Mouse (Mus musculus) heart, postnatal 10 days (tissue): ENCODE data around the gene Ostm1. TPM values are rescaled to one million over a fixed set of nuclear protein-coding genes. Genes with fewer than 3 reads are reported as not detected.

Experiments used
- DNase-seq, 2 experiments: peaks; one replicate each; pipeline ENCODE4 v3.0.0; 2021
- intact Hi-C: fragments of 180-260 bp; cut with DNase I; formaldehyde crosslinking; loops from one replicate; pipeline ENCODE4 v1.15.1; 2025
- total RNA-seq, 2 experiments: library from RNA; stranded (reverse); gene quantifications; 2 replicates each; pipeline ENCODE4 v1.2.3; 2021

The Ostm1 gene
- 10 to 100 TPM; 19.6 to 20.1 TPM for total RNA-seq

GRCm38 (mm10) chr10:42583157-42583872 is at the start of gene Ostm1, which contains the start of gene Nr2e1:
Gene Ostm1 (plus strand): TSS chr10:42583822.
Gene Nr2e1 (minus strand): TSS chr10:42583632.
- DNase-seq: no peak
- intact Hi-C loops: loop anchor here (2.0 kb wide), 1 partner anchor 49 kb away; no protein-coding TSS in a partner anchor

DNA sequence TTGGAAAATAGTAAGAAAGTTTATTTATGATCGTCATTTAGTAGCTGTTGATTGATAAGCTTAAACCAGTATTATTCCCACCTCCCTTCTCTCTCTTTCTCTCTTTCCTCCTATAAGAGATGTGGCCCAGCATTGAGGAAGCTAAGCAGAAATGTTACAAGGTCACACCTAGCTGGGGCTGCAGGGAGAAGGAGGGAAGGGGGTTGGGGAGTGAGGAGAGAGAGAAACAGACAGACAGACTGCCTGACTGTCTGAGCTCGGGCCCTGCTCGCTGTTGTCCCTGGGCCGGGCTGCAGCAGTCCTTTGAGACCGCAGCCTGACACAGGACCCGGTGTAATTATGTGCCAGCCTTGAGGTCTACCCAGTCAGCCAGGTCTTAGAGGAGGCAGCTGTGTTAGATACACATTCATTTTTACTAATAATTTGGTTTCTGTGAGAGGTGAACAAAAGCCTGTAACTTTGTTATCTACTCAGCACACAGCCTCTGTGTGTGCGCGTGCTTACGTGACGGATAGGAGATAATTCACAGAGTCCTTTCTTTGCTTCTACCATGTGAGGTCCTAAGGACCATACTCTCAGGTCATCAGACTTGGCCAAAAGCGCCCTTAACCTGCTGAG is 49.7 kb upstream of the Ostm1 start:
- intact Hi-C loops: no loop called here
- DNase-seq: no peak

DNA sequence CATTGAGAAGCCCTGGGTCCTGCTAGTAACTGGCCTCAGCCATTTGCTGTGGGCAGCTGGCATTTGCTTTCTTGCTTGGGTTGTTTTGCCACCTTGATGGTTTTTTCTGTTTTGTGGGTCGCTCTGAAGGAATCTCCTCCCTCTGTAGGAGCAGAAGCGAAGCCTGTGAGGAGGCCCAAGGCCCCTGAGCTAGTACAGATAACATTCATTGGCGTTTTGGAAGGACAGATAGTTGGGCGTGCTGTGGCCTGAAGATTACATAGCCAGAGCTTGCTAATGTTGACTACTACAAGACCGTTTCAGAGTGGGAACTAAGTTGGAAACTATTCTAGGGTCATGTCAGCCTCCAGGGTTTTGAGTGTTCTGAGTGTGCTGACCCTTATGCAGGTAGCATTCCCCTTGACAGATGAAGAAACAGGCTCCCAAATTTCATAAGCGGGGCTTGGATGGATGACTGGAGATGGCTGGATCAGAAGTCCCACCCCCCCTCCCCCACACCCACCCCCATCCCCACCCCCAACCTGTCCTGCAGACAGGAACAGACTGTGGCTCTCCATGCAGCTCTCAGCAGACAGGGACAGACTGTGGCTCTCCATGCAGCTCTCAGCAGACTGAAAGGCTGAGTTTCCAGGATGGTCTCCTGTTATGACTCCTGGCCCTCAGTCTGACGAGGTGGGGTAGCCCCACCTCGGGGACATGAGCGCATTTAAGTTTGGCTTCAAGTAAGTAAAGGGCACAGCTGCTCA is 45.9 kb upstream of the Ostm1 start:
- intact Hi-C loops: no loop called here
- no peak for DNase-seq

DNA sequence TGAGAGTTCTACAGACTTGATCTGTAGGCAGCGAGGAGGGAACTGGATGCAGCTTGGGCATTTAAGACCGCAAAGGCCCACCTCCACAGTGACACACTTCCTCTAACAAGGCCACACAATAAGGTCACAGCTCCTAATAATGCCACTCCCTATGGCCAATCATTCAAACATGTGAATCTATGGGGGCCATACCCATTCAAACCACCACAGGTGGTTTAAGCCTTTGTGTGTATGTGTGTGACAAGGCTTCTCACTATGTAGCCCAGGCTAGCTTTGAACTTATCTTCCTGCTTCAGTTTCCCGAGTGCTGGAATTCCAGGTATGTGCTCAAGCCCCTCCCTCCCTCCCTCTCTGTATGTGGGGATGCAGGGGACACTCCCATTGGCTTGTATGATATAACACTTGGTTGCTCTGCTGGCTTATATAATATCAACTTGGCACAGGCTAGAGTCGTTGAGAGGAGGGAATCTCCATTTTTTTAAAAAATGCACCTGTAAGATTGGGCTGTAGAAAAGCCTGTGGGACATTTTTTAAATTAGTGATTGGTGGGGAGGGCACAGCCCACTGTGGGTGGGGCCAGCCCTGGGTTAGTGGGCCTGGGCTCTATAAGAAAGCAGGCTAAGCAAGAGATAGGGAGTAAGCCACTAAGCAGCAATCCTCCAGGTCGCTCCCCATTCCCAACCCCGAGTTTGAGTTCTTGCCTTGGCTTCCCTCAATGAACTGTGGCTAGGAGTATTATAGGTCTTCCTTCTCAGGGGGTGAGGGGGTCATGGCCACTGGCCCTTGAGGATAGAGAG is 37.7 kb upstream of the Ostm1 start:
- no peak for DNase-seq

GRCm38 (mm10) chr10:42546507-42546906 is 37.1 kb upstream of the Ostm1 start:
- no peak for DNase-seq
- intact Hi-C loops: no loop called here

More for the DNA sequence above, 37.7 kb upstream of the Ostm1 start:
- intact Hi-C loops: no loop called here

DNA sequence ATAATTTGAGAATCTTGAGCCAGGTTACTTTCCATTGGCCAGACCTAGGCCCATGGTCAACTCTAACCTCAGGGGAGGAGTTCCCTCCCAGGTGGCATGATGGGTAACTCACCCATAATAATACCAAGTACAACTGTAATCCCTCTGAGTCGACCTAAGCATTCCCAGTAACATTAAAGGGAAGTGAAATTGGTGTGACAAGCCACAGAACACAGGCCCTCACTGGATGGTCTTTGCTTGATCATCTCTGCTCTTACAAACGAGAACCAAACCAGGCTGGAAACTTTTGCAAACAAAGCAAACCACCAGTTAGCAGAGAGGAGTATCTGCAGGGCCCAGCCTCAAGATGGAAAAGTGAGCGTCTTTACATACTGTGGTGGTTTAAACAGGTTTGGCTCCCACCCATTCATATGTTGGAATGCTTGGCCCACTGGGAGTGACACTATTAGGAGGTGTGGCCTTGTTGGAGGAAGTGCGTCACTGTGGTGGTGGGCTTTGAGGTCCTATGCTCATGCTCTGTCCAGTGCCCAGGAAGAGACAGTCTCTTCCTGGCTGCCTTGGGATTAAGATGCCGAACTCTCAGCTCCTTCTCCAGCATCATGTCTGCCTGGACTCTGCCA is 23.9 kb upstream of the Ostm1 start:
- DNase-seq: no peak
- intact Hi-C loops: no loop called here

- peak; percentile 29 to 47 for DNase-seq
- intact Hi-C loops: no loop called here
Measured at GRCm38 (mm10) chr10:42562272-42562671, 21.4 kb upstream of the Ostm1 start.

DNA sequence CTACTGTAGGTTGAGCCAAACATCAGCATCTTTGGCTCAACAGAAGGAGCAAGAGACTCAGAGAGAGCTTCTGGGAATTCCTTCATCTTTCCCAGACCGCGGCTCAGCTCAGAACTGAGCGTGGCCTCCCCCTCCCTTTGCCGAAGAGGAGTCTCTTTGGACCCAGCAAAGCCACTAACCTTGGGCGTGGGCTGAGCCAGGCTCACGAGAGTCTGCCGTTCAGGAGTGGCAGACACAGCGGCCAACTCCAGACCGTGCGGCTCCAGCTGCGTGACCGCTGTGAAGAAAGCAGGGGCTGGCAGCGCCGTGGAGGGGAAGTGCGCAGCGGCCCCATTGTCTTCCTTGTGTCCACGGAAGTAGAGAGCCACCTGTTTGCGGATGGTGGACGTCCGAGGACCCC is 11.1 kb upstream of the Ostm1 start:
- intact Hi-C loops: no loop called here

GRCm38 (mm10) chr10:42572971-42573370 is 10.7 kb upstream of the Ostm1 start:
- no peak for DNase-seq
- intact Hi-C loops: no loop called here

More for the DNA sequence above, 11.1 kb upstream of the Ostm1 start:
- no peak for DNase-seq

GRCm38 (mm10) chr10:42574639-42575038 is 9.0 kb upstream of the Ostm1 start:
- intact Hi-C loops: no loop called here
- no peak for DNase-seq

DNA sequence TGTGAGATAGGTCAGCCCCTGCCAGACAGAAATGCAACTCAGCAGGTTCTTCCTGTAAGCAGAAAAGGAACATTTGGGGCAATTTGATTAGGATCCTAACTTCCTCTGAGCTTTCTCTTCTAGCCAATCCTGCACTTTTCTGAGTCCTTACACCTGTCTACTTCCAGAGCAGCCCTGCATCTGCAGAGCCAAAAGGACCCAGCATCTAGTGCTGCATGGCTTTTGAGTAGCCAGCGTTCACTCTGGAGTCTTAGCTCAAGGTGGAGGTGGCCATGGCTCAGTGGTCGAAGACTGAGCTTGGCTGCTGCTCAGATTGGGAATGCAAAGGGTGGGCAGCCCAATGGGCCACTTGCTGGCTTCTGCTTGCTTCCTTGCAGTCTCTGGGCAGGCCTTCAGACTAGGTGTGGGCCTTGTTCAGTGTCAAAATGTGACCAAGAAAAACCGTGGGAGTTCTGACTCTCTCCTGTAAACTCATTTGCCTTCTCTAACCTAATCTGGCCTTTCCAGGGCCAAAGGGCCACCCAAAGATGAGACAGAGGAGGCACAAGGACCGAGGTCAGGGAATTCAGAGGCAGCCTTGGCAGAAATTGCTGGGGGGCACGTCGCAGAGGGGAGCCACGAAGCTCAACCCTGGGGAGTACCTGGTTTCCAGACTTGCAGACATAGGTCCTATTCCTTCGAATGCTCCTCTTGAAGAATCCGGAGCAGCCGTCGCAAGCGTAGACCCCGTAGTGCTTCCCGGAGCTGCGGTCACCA is 5.9 kb upstream of the Ostm1 start:
- intact Hi-C loops: no loop called here
- DNase-seq: no peak

GRCm38 (mm10) chr10:42578281-42578675 is 5.3 kb upstream of the Ostm1 start:
- no peak for DNase-seq
- intact Hi-C loops: no loop called here

DNA sequence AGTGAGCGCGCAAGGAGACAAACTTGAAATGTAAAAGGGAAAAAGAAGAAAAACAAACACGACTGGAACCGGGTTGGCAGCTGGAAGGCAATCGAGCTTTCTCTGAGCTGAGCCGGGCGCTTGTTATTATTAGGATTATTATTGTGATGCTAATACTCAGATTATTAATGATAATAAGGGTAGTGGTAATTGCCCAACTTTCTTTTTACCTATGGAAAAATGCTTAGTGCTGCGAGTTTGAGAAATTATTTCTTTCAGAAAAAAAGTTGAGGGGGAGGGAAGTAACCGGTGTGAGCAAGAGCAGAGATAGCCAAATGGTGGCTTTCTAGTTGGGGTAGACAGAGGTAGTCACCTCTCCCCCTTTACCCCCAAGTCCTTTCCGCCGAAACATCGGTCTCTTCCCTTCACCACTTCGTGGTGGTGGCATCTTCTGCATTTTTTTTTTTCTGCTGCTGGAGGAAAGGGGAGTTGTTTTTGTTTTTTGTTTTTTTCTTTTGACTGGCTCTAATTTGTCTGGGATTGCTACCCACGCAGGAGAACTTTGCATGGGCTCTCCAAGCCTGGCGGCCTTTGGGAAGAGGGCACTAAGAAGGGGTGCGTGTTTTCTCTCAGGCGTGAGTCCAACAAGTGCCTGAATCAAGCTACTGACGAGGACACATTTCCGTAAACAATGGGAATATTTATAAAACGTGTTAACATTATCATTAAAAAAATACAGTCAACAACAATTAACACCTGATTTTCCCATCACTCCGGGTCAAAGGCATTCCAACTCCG is 4.7 kb upstream of the Ostm1 start:
- DNase-seq: no peak
- intact Hi-C loops: no loop called here

DNA sequence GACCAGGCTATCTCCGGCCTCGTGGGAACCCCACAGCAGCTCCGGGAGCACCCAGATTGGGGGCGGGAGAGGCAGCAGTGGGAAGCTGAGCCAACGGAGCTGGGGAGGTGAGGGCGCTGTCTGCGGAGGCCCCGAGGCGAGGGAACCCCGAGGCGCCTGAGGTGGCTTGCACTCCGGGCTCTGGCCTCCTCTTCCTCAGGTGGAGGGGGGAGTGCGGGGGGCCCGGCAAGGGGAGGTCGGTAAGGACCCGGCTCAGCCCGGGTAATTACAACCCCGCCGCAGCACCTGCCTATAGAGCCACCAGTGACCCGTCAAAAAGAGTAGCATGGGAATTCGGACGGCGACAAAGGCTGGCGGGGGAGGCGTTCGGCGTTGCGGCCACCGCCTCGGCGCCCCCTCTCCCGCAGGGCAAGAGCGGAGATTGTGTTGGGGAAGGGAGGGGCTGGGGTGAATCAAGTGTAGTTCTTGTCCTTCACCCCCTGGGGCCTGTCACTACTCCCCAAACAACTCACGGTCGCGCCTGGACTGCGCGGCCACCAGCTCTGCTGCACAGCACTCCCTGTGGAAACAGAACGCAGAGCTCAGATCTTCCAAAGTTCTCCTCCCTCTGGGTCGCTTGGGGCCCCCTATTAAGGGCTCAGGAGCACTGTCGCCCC is 4.0 kb upstream of the Ostm1 start:
- DNase-seq: no peak
- intact Hi-C loops: no loop called here

DNA sequence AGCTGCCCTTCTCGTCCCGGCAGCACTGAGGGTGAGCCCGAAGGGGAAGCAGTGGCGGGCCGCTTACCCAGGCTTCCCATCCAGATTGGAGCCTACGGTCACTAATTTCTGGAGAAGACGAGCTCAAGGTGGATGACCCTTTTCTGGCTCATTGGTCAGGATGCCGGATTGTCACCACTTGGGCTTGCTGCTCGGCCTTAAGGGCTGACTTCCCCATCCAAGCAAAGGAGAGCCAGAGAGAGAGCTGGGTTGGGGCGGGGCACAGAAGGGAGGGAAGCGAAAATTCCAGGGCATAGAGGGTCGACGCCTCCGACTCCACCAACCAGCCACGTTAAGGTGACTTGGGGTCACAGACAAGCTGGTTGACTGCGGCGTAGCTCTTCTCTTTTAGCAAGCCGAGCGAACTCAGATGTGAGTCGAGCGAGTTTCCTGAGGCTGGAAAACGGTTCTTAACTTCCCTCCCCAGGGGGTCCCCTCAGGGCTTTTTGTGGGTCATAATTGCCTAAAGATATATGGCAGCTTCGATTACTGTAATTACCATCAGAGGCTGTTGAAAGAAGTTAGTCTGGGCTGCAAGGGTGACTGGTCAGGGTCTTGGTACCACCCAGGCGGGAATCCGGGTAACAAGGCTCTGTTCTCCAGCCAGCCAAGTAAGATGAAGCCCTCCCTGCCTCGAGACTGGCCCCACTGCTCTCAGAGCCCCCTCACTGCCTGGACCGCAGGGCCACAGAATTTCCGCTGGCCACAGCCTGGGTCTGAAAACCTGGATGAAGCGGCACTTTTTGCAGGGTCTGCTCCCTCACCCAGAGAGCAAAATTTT is 3.3 kb upstream of the Ostm1 start:
- DNase-seq: no peak

GRCm38 (mm10) chr10:42580951-42581277 is 2.7 kb upstream of the Ostm1 start:
- intact Hi-C loops: no loop called here
- DNase-seq: no peak

More for the DNA sequence above, 3.3 kb upstream of the Ostm1 start:
- intact Hi-C loops: no loop called here

DNA sequence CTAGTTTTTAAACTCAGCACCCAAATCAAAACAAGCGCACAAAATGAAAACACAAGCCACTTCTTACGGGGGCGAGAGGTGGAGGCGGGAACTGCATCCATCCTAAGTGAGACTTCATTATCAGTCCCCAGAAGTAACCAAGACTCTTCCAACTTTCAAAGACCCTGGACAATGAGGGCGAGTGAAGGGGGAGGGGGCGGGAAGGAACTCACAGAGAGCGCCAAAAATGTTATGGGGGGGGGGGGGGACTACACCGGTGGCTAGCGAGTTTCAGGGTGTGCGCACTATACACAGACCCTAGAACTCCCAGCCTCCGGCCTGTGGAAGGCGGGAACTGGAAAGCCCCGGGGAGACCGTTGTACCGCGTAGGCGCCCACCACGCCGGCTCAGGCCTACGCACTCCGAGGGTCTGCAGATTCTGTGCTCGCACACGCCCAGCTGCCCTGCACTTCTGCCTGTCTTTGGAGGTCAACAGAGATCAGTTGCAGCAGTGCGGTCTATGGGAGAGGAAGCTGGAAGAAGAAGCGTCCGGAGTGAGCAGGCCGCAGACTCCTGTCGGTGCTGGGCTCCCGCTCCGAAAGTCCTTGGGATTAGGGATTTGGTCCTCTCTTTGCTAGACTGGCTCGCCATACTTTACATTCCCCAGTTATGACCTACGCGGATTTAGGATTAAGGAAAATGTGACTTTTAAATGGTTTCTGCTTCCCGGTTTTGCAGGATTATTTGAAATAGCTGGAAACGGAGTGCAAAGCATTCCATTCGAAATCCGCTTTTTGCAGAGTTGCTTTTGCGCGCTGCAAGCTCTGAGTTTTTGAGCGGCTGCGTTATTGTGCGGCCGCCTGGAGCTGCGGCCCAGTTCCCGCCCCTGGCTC is 1.7 kb upstream of the Ostm1 start:
- no peak for DNase-seq
- intact Hi-C loops: loop anchor here (2.0 kb wide), 1 partner anchor 51 kb away; no protein-coding TSS in a partner anchor
